Mouse (Mus musculus) cortical plate, adult 2 months (tissue): ENCODE data around the gene Patl2. TPM values are rescaled to one million over a fixed set of nuclear protein-coding genes. Genes with fewer than 3 reads are reported as not detected.
"Not testable (repeated sequence)": the region's sequence is repeated elsewhere in the genome, so short reads cannot be mapped to it uniquely, and the experiment has no call there.

Source experiments
- H3K27ac ChIP-seq: fragments of 200-500 bp; 2 replicates; pipeline ENCODE4 v1.5.1; 2012; ENCODE audit warnings: low read length, control low read depth, inconsistent platforms; ENCODE audit not compliant: insufficient read depth
- H3K4me1 ChIP-seq: fragments of 200-500 bp; 2 replicates; pipeline ENCODE4 v1.6.1; 2011; ENCODE audit warnings: low read length; ENCODE audit not compliant: control insufficient read depth, insufficient read depth
- H3K4me3 ChIP-seq: fragments of 200-500 bp; 2 replicates; pipeline ENCODE4 v1.5.1; 2011; ENCODE audit warnings: mild to moderate bottlenecking, low read length, control low read depth; ENCODE audit not compliant: insufficient read depth
- CTCF ChIP-seq: fragments of 200-500 bp; IDR thresholded peaks from 2 replicates; pipeline ENCODE4 v1.5.1; 2011; ENCODE audit warnings: mild to moderate bottlenecking, control low read depth, low read length; ENCODE audit not compliant: insufficient read depth; ENCODE audit errors: extremely low read depth
- POLR2A ChIP-seq: fragments of 200-500 bp; IDR thresholded peaks from 2 replicates; pipeline ENCODE4 v1.6.1; 2011; ENCODE audit warnings: mild to moderate bottlenecking, low read length, control low read depth; ENCODE audit not compliant: insufficient read depth; ENCODE audit errors: extremely low read depth
- polyA plus RNA-seq: library from polyadenylated mRNA; depleted of rRNA; stranded (reverse); fragments of >200 nt; gene quantifications from 2 replicates; pipeline ENCODE4 v1.2.3, GENCODE M21; 2012

Gene Patl2
- polyA plus RNA-seq, 1 experiment = 0.08 TPM

DNA sequence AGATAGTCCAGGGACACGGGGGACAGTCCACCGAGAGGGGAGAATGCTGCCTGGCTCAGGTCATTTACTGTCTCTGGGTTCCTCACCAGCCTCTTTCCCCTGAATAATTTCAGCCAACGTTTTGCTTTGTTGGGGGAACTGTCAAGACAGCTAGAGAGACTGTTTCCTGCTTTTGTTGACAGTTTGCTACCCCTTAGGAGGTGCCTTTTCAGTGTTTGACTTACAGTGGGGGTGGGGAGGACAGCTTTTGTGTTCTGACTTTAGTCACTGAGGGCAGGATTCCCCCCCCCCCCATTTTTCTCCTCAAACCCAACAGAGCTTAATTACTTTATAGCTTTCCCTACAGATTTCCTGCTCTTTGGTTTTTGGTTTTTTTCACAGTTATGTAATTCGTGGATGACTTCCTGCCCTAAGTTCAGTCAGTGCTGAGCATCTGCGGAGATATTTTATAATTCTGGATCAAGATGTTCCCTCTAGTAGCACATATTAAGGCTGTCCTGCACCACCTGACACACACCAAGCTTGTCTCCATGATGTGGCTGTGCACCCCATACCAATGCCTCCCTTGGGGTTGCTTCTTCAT lies 59.1 kb downstream of the Patl2 start:
- no peak overlapping the region for H3K27ac ChIP-seq
- TF ChIP-seq CTCF (no peak), POLR2A (no peak)
- H3K4me3 ChIP-seq = no peak overlapping the region
- no peaks in the 10 kb centered on the region for H3K4me1 ChIP-seq

DNA sequence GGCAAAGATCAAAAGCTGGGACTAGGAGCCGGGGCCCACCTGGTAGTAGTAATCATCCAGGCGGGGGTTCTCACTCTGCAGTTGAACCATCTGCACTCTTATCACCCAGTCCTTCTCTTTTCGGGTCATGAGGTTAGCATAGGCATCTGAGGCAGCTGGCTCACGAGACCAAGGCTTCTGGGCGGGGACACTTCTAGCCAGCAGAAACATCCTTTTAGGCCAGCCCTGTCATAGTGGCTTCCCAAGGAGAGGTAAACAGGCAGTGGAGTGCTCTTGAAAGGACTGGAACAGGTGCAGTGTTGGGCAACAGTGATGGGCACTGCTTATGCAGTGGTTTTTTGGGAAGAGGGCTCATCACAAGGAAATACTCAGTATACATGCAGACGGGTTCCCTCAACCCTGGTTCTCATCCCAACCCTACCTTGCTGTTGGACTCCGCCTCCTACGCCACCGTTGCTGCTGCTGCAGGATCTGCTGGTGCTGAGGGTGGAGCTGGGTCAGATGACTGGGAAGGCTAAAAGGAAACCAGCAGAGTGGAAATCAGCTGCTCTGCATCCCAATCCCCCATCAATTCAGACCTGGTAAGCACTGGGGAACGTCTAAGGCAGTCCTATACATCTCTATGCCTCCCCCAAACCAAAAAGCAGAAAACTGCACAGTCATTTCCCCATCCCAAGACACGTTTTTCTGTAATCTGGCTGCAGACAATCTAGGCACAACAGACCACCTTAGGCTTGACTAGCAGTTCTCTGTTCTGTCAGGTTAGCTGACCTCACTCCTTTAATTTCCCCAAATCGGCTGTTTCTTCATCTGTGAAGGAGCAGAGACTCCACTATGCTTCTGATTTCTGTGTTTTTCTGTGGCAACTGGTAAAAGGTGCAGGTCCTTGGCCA lies 60.1 kb downstream of the Patl2 start:
- TF ChIP-seq CTCF = no peak
- TF ChIP-seq POLR2A = no peak
- no peak overlapping the region for H3K27ac ChIP-seq
- H3K4me3 ChIP-seq = no peak overlapping the region
- no peaks in the 10 kb centered on the region for H3K4me1 ChIP-seq

DNA sequence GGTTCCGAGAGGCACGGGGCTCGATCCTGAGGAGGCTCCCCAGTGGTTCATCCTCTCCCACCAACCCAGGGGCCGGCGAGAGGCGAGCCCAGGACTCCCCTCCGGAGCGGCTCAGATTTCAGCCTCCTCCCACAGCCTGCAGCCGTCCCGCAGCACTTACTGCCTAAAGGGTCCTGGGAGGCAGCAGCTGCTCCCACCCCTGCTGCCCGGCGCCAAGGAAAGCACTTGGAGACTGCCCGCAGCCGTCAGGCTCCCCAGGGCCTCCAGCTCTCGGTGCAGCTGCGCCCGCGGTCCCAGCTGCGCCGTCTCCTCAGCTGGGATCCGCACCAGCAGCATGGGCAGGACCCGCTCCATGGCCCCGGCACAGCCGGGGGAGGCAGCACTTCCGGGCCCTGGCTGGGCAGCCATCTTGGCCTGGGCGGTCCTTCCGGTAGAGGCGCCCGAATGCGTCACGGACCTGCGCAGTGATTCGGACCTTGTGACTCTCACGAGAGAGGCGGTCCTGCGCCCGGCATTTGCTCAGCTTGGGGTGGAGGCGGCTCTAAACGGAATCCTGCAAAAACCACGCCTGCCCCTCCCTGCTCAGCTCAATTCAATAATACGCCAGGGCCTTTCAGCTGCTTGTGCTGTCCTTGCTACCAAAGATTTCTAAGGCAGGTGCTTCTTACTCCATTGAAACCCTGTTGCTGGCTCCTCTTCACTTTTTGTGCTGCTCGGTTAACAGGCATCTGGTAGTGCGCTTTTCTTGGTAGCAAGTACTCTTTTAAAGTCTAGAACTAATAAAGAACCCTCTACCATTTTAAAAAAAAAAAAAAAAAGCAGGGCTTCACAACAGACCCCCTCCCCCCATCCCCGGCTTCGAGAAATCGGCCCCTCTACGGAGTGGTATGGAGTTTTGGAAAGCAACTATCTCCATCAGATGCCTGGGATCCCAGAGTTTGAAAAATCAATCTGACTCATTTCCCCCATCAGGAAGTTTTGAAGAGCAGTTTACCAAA lies 67.7 kb downstream of the Patl2 start, which contains the start of gene Spg11:
TSS of gene Spg11 (minus strand) at position 426 of the 998 bp plus-strand sequence.
- TF ChIP-seq POLR2A (peak; percentile 92), CTCF (no peak)
- H3K4me3 ChIP-seq = peak within 1 kb of the TSS; percentile 63
- H3K27ac ChIP-seq = peak within 1 kb of the TSS; percentile 70
- peaks cover 5% of the 10 kb centered on the region for H3K4me1 ChIP-seq

DNA sequence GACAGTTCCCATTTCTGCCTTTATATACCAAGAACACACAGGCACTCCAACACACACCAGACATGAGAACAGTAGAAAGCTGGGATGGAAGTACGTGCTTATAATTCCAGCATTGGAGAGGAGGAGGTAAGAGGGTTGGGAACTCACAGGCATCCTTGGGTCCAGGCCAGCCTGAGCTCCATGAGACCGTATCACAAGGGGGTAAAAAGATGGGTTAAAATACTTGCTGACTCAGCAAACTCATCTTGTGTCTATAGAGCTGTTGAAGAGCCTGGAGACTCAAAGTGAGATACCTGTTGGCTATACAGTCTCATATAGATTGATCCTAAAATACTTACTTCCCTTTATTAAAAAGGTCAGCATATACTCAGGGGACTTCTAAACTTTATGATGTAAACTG lies 69.1 kb downstream of the Patl2 start:
- Histone ChIP-seq H3K4me3 (peak overlapping the region; percentile 63; the same call in 1 of the 2 replicates), H3K27ac (no peak overlapping the region), H3K4me1 (peaks cover 5% of the 10 kb centered on the region)
- TF ChIP-seq CTCF = no peak
- TF ChIP-seq POLR2A = no peak

DNA sequence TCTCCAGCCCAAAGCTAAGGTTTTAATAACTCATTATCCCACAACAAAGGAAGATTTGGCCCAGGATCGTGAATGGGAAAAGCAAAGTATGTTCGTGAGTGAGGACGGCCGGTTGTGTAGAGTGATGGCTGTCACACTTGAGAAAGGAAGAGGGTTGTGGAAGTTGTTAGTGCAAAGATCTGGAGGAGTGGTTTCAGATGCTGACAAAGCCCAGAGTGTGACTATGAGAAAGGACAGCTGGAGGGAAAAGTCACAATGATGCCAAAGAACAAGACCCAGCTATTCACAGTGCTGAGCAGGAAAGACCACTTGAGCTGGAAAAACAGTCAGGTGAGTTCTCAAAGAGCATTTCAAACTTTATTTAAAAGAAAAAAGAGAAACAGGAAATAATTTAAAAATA lies 76.3 kb downstream of the Patl2 start:
- Histone ChIP-seq H3K27ac (no peak overlapping the region), H3K4me1 (no peaks in the 10 kb centered on the region), H3K4me3 (no peak overlapping the region)
- TF ChIP-seq POLR2A = no peak
- TF ChIP-seq CTCF = no peak

DNA sequence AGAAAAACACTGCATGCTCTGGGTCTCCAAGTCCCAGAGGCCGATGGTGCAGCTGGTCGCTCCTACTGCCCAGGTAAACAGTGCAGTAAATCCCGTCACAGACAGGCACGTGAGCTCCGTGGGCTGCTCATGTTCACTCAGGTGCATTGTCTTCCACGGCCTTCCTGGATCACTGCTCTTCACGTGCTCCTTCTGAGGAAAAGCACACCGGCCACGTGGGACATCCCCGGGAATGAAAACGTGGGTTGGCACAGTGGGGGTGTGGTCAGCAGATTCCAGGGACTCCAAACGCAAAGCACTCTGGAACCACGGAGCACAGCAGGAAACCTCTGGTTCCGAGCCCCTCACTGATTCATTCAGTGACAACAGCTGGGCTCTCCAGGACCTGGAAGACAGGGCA lies 77.9 kb downstream of the Patl2 start:
- H3K4me3 ChIP-seq = no peak overlapping the region
- no peak overlapping the region for H3K27ac ChIP-seq
- no peaks in the 10 kb centered on the region for H3K4me1 ChIP-seq
- TF ChIP-seq CTCF (no peak), POLR2A (no peak)

DNA sequence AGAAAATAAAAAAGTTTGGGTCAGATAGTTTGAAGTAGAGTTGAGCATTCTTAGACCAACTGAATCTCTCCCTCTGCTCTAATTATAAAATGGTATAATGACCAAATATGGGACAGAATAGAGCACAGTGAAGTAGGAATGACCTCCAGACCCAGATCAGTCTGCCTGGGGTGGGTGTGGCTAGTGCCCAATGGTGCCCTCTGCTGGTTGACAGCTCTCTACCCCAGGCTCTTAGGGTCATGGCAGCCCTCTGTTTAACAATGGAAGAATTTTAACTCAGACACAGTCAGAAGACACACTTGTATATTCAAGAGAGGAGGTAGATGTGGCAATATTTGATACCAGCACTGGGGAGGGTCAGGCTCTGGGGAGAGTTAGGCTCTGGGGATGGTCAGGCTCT lies 83.9 kb downstream of the Patl2 start:
- Histone ChIP-seq H3K4me3 (no peak overlapping the region), H3K4me1 (no peaks in the 10 kb centered on the region), H3K27ac (no peak overlapping the region)
- TF ChIP-seq CTCF = peak; percentile 21; the same call in 1 of the 2 replicates
- no peak for TF ChIP-seq POLR2A

DNA sequence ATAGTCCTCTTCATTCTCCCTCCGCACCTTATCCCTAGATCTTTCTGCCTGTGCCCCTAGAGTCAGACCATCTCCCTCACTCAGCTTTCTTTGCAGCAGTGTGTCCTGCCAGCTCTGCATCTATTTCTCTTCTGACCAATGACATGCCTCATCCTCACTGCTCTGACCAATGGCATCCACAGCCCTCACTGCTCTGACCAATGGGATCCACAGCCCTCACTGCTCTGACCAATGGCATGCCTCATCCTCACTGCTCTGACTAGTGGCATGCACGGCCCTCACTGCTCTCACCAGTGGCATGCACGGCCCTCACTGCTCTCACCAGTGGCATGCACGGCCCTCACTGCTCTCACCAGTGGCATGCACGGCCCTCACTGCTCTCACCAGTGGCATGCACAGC lies 88.3 kb downstream of the Patl2 start:
- H3K4me3 ChIP-seq, H3K27ac ChIP-seq, H3K4me1 ChIP-seq: not testable (repeated sequence)

DNA sequence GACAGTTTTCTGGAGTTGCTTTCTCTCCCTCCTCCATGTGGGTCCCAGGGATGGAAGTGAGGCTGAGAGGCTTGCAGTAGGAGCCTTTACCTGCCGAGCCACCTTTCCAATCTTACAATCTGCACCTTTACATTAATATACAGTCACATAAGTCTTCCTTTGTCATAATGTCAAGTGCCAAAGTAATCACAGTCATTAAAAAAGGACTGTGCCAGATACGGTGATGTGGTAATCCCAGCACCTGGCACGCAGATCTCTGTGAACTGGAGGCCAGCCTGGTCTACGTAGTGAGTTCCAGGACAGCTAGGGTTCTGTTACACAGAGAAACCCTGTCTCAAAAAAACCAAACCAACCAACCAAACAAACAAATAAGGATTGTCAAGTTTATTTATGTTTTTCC lies 92.1 kb downstream of the Patl2 start:
- no peak for TF ChIP-seq POLR2A
- TF ChIP-seq CTCF = no peak
- Histone ChIP-seq H3K4me3 (no peak overlapping the region), H3K4me1 (no peaks in the 10 kb centered on the region), H3K27ac (no peak overlapping the region)

DNA sequence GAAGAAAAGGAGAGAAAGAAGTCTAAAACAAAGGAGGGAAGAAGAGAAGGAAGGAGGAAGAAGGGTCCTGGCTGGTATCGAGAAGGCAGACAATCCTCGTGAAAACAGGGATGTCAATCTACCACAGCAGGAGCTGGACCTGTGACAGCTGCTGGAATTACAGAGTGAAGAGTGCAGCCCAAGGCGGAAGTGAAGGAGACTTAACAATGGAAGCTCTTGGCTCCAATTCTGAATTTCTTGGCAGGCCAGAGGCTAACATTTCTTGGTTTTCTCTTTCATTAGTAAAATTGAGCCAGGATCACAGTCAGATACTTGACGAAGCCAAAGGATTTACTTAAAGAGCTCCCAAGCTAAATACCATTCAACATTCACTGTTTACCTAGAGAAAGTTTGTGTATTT lies 99.5 kb downstream of the Patl2 start:
- no peak overlapping the region for H3K27ac ChIP-seq
- H3K4me1 ChIP-seq = no peaks in the 10 kb centered on the region
- TF ChIP-seq CTCF (no peak), POLR2A (no peak)
- H3K4me3 ChIP-seq = no peak overlapping the region
